Mouse (Mus musculus) right cerebral cortex, adult 2 months (tissue): ENCODE measurements around the gene Racgap1.
A peak's percentile ranks its signal among the peaks of the same experiment; 100 is the strongest.

Experiments used
- DNase-seq, 2 experiments: peaks; one replicate each; pipeline ENCODE4 v3.0.0; 2021 to 2022; ENCODE audit warnings: low spot score in 2 of 2

Gene Racgap1

DNA sequence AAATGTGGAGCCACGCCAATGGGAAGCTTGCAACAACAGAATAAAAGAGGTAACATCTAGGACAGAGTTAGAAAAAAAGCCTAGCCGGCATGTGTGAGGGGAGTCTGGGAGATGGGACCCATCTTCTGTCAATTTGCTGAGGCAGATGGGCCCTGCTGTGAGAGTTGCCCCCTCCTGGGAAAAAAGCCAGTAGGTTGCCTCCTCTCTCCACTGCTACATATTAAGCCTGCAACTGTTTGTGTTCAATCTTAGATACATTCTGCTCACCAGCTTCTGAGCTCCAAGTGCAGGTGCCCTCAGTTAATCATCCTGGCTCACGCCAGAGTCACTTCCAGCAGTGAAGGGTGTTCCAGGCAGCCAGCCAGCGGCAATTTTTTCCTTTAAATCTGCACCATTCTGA, 31.6 kb downstream of the Racgap1 start:
- peak in 1 of 2 experiments; percentile 23 for DNase-seq

- DNase-seq = no peak
Observed at GRCm38 (mm10) chr15:99618595-99618994, 32.9 kb downstream of the Racgap1 start.

GRCm38 (mm10) chr15:99615246-99615645, 36.2 kb downstream of the Racgap1 start:
- no peak for DNase-seq

- peak in 1 of 2 experiments; percentile 43 for DNase-seq
Observed at GRCm38 (mm10) chr15:99614753-99615152, 36.7 kb downstream of the Racgap1 start.

- DNase-seq = no peak
Observed at GRCm38 (mm10) chr15:99614273-99614672, 37.2 kb downstream of the Racgap1 start.

GRCm38 (mm10) chr15:99611563-99611962, 39.9 kb downstream of the Racgap1 start:
- no peak for DNase-seq

DNA sequence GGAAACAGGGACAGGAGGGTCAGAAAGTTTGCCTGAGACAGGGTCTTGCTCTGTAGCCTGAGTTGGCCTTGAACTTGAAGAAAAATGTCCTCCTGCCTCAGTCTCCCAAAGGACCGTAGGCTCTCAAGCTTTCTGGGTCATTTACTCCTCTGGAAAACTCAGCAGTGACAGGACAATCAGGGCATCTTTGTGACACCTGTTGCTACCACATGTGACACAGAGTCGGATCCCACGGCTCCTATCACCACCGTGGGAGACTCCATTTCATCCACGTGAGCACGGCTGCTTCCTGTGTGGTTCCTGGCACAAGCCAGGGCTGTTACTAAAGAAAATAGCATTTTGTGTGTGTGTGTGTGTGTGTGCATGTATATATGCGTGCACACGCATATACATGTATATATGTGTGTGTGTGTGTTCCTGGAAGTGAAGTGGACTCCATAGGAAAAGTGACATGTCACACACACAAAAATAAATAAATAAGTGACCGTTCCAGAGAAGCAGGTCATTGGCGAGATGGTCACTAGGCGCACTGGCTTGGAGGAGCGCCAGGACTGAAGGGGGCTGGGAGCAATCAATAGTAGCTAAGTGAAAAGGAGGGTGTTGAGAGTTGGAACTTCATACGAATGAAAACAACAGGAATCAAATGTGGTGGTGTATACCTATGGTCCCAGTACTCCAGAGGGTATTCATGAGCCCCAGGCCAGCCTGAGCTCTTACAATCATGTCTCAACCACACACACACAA, 42.9 kb downstream of the Racgap1 start:
- DNase-seq = no peak

GRCm38 (mm10) chr15:99607388-99608113, 43.9 kb downstream of the Racgap1 start:
- DNase-seq = no peak

- peak; percentile 62 to 64 for DNase-seq
Observed at GRCm38 (mm10) chr15:99606515-99606914, 44.9 kb downstream of the Racgap1 start.

- DNase-seq = no peak
Observed at GRCm38 (mm10) chr15:99605595-99605994, 45.9 kb downstream of the Racgap1 start.

DNA sequence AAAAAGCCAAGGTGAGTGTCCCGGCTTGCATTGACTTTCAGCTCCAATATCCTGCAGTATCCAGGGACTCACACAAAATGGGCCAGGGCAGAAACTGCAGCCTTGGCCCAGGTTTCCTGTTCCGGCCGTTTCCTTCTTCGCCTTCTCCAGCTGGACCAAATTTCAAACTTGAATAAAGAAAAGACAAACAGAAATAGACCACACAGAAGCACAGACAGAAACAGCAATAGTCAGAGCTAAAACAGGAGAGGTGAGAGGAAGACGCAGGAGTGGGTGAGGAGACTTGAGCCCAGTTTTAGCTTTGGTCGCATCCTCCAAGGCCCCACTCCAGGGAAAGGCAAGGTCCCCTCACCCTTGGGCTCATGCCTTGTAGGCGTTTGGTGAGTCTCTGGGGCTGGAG, 48.2 kb downstream of the Racgap1 start:
- peak in 1 of 2 experiments; percentile 33 for DNase-seq

DNA sequence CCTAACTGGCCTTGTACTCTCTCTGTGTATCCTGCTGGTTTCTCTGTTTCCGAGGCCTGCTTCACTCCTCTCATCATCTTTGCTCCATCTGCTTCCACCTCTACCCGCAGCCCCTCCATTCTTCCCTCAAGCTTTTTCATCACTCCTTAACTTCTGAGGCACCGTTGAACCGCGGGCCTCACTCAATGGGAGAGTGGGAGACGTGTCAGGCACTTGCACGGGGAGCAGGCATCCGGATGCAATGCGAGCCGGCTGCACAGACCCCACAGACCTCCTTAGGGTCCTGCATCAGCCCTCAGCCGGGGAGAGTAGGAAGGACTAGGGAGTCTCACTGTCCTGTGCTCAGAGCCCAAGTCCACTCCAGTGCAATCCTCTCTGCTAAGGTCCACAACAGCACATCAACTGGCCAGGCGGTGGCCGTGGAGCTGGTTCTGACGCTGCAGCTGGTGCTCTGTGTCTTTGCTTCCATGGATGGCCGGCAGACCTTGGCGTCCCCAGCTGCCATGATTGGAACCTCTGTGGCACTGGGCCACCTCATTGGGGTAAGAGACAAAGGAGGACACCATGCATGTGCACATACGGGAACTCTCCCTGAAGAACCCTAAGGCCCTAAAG, 49.1 kb downstream of the Racgap1 start:
- DNase-seq = no peak

DNA sequence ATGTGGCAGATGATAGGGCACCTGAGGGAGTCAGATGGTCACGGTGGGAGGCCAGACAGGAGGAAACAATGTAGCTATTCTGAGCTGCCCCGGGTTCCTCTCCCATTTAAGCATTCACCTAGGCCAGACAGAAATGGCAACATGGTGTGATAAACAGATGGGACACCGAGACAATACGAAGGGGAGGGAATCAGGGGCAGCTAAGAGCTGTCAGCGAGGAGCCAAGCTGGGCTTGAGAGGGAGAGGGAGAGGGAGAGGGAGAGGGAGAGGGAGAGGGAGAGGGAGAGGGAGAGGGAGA, 49.7 kb downstream of the Racgap1 start:
- DNase-seq = no peak

- DNase-seq = no peak
Observed at GRCm38 (mm10) chr15:99600986-99601822, 50.3 kb downstream of the Racgap1 start, which contains the start of gene Aqp6. Gene Aqp6, plus strand, starts transcription at chr15:99601400.

GRCm38 (mm10) chr15:99599245-99600070, 52.0 kb downstream of the Racgap1 start:
- no peak for DNase-seq

GRCm38 (mm10) chr15:99597596-99597995, 53.9 kb downstream of the Racgap1 start:
- DNase-seq = no peak

DNA sequence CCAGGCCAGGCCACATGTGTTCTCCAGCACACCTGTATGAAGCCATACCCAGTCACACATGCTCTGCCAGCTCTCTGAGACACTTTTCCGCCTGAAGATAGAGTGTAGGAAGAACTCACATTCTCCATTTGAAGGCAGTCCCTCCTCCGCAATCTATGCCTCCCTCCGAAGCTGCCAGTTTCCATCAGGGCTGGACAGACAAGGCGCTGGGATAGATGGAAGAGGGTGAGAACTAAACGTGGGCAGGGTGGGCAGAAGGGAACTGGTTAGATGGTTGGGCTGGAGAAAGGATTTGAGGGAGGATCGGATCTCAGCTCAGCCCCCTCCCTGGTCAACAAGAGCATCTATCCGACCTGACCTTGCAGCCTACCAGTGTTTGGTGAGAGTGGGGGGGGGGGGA, 54.6 kb downstream of the Racgap1 start:
- DNase-seq = peak in 1 of 2 experiments; percentile 25

GRCm38 (mm10) chr15:99596056-99596687, 55.3 kb downstream of the Racgap1 start:
- DNase-seq = peak; percentile 89 to 91

GRCm38 (mm10) chr15:99594951-99595350, 56.5 kb downstream of the Racgap1 start:
- no peak for DNase-seq

DNA sequence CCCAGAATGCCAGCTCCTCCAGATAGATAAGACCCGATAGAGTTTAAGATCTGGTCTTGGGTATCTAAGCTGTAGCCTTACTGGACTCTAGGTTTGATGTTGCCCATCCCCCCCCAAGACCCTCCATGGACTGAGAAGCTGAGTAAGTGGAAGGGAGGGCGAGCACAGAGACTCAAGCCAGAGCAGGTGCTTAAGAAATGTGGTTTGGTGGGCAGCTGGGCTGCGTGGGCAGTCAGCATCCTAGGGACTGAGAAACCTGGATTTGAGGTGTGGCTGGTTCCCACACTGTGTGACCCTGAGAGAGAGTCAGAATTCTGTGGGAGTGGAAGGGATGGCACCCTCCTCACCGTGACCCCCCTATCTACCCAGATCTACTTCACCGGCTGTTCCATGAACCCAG, 58.6 kb downstream of the Racgap1 start:
- DNase-seq = no peak

DNA sequence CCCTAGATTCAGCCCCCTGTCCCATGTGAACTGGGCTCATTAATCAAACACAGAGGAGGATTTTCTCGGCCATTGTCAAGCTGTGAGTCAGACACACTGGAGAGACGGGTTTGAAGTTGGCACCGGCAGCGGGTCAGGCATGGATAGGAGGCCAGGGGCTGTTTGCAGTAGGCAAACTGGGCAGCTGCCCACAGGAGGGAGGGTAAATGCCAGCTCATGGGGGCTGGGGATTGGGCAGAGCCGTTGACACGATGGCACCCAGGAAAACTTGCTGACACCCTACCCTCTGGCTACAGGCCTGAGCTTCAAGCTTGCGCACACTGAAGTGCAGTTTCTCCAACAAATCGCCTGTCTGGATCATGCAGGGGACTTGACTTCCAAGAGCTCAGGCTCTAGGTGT, 59.3 kb downstream of the Racgap1 start:
- DNase-seq = no peak
